Mouse (Mus musculus): ENCODE measurements around the gene Narfl. TPM values are rescaled to one million over a fixed set of nuclear protein-coding genes. Genes with fewer than 3 reads are reported as not detected.
A peak's percentile ranks its signal among the peaks of the same experiment; 100 is the strongest.

Narfl gene
- polyA plus RNA-seq, 1 experiment from 2014 or later, result 27.8 TPM

- peak; percentile 72 for ATAC-seq (ENCODE audit: low read depth)
- Histone ChIP-seq H3K9me3 (ENCODE audit: control insufficient read depth, low read length) (no peaks in the 10 kb centered on the region), H3K9ac (ENCODE audit: low read length) (no peak overlapping the region), H3K27me3 (ENCODE audit: control insufficient read depth, insufficient read depth, low read depth, low read length) (no peaks in the 10 kb centered on the region), H3K4me2 (ENCODE audit: low read depth, low read length) (no peak overlapping the region), H3K27ac (ENCODE audit: low read length) (peak overlapping the region; percentile 86), H3K4me1 (replicated peaks; ENCODE audit: control insufficient read depth, insufficient read depth, low read length) (peaks cover 7% of the 10 kb centered on the region), H3K4me3 (ENCODE audit: low read length) (no peak overlapping the region), H3K36me3 (ENCODE audit: control insufficient read depth, insufficient read depth, low read length) (no peaks in the 10 kb centered on the region)
- 55% methylated on average over 9 of the region's 9 CpGs for WGBS
Measured at GRCm38 (mm10) chr17:25756378-25757242, 17.0 kb upstream of the Narfl start.

GRCm38 (mm10) chr17:25757691-25758090 is 15.9 kb upstream of the Narfl start:
- Histone ChIP-seq H3K4me2 (ENCODE audit: low read depth, low read length) (no peak overlapping the region), H3K36me3 (ENCODE audit: control insufficient read depth, insufficient read depth, low read length) (no peaks in the 10 kb centered on the region), H3K4me3 (ENCODE audit: low read length) (no peak overlapping the region), H3K27ac (ENCODE audit: low read length) (no peak overlapping the region), H3K4me1 (replicated peaks; ENCODE audit: control insufficient read depth, insufficient read depth, low read length) (peaks cover 6% of the 10 kb centered on the region), H3K9ac (ENCODE audit: low read length) (no peak overlapping the region), H3K9me3 (ENCODE audit: control insufficient read depth, low read length) (no peaks in the 10 kb centered on the region), H3K27me3 (ENCODE audit: control insufficient read depth, insufficient read depth, low read depth, low read length) (no peaks in the 10 kb centered on the region)
- no peak for ATAC-seq (ENCODE audit: low read depth)
- 36% methylated on average over 3 of the region's 3 CpGs for WGBS

GRCm38 (mm10) chr17:25760148-25760547 is 13.4 kb upstream of the Narfl start:
- H3K4me2 ChIP-seq (ENCODE audit: low read depth, low read length), result no peak overlapping the region
- WGBS, result 62% methylated on average over 8 of the region's 8 CpGs

GRCm38 (mm10) chr17:25761561-25761970 is 12.0 kb upstream of the Narfl start:
- H3K4me3 ChIP-seq (ENCODE audit: low read length), result no peak overlapping the region
- H3K4me1 ChIP-seq (replicated peaks; ENCODE audit: control insufficient read depth, insufficient read depth, low read length), result no peaks in the 10 kb centered on the region
- H3K27ac ChIP-seq (ENCODE audit: low read length), result no peak overlapping the region
- no peak overlapping the region for H3K9ac ChIP-seq (ENCODE audit: low read length)
- no peak for ATAC-seq (ENCODE audit: low read depth)
- no peaks in the 10 kb centered on the region for H3K36me3 ChIP-seq (ENCODE audit: control insufficient read depth, insufficient read depth, low read length)
- H3K4me2 ChIP-seq (ENCODE audit: low read depth, low read length), result no peak overlapping the region
- H3K27me3 ChIP-seq (ENCODE audit: control insufficient read depth, insufficient read depth, low read depth, low read length), result no peaks in the 10 kb centered on the region
- WGBS, result 21% methylated on average over 4 of the region's 4 CpGs
- no peaks in the 10 kb centered on the region for H3K9me3 ChIP-seq (ENCODE audit: control insufficient read depth, low read length)

More at GRCm38 (mm10) chr17:25760148-25760547, 13.4 kb upstream of the Narfl start:
- Histone ChIP-seq H3K9ac (ENCODE audit: low read length) (no peak overlapping the region), H3K36me3 (ENCODE audit: control insufficient read depth, insufficient read depth, low read length) (no peaks in the 10 kb centered on the region), H3K27ac (ENCODE audit: low read length) (no peak overlapping the region), H3K27me3 (ENCODE audit: control insufficient read depth, insufficient read depth, low read depth, low read length) (no peaks in the 10 kb centered on the region), H3K4me1 (replicated peaks; ENCODE audit: control insufficient read depth, insufficient read depth, low read length) (peaks cover 6% of the 10 kb centered on the region), H3K9me3 (ENCODE audit: control insufficient read depth, low read length) (no peaks in the 10 kb centered on the region), H3K4me3 (ENCODE audit: low read length) (no peak overlapping the region)
- ATAC-seq (ENCODE audit: low read depth), result no peak

- no peak overlapping the region for H3K4me2 ChIP-seq (ENCODE audit: low read depth, low read length)
- no peaks in the 10 kb centered on the region for H3K36me3 ChIP-seq (ENCODE audit: control insufficient read depth, insufficient read depth, low read length)
- no peak overlapping the region for H3K4me3 ChIP-seq (ENCODE audit: low read length)
- 51% methylated on average over 3 of the region's 3 CpGs for WGBS
- no peaks in the 10 kb centered on the region for H3K9me3 ChIP-seq (ENCODE audit: control insufficient read depth, low read length)
- H3K27ac ChIP-seq (ENCODE audit: low read length), result no peak overlapping the region
- no peak overlapping the region for H3K9ac ChIP-seq (ENCODE audit: low read length)
- H3K27me3 ChIP-seq (ENCODE audit: control insufficient read depth, insufficient read depth, low read depth, low read length), result no peaks in the 10 kb centered on the region
- no peaks in the 10 kb centered on the region for H3K4me1 ChIP-seq (replicated peaks; ENCODE audit: control insufficient read depth, insufficient read depth, low read length)
- no peak for ATAC-seq (ENCODE audit: low read depth)
Measured at GRCm38 (mm10) chr17:25762591-25762990, 11.0 kb upstream of the Narfl start.

- no peaks in the 10 kb centered on the region for H3K27me3 ChIP-seq (ENCODE audit: control insufficient read depth, insufficient read depth, low read depth, low read length)
- WGBS, result 62% methylated on average over 5 of the region's 5 CpGs
- no peaks in the 10 kb centered on the region for H3K9me3 ChIP-seq (ENCODE audit: control insufficient read depth, low read length)
- no peaks in the 10 kb centered on the region for H3K36me3 ChIP-seq (ENCODE audit: control insufficient read depth, insufficient read depth, low read length)
- no peaks in the 10 kb centered on the region for H3K4me1 ChIP-seq (replicated peaks; ENCODE audit: control insufficient read depth, insufficient read depth, low read length)
- H3K4me3 ChIP-seq (ENCODE audit: low read length), result no peak overlapping the region
- no peak for ATAC-seq (ENCODE audit: low read depth)
- H3K4me2 ChIP-seq (ENCODE audit: low read depth, low read length), result no peak overlapping the region
- no peak overlapping the region for H3K9ac ChIP-seq (ENCODE audit: low read length)
- H3K27ac ChIP-seq (ENCODE audit: low read length), result no peak overlapping the region
Measured at GRCm38 (mm10) chr17:25765886-25766285, 7.7 kb upstream of the Narfl start.

- WGBS, result 54% methylated on average over 9 of the region's 9 CpGs
- Histone ChIP-seq H3K9ac (ENCODE audit: low read length) (no peak overlapping the region), H3K27me3 (ENCODE audit: control insufficient read depth, insufficient read depth, low read depth, low read length) (no peaks in the 10 kb centered on the region), H3K27ac (ENCODE audit: low read length) (no peak overlapping the region), H3K36me3 (ENCODE audit: control insufficient read depth, insufficient read depth, low read length) (no peaks in the 10 kb centered on the region), H3K4me1 (replicated peaks; ENCODE audit: control insufficient read depth, insufficient read depth, low read length) (peaks cover 3% of the 10 kb centered on the region), H3K9me3 (ENCODE audit: control insufficient read depth, low read length) (no peaks in the 10 kb centered on the region), H3K4me3 (ENCODE audit: low read length) (no peak overlapping the region), H3K4me2 (ENCODE audit: low read depth, low read length) (no peak overlapping the region)
- no peak for ATAC-seq (ENCODE audit: low read depth)
Measured at GRCm38 (mm10) chr17:25769331-25769730, 4.2 kb upstream of the Narfl start.

GRCm38 (mm10) chr17:25775318-25776062 is 1.9 kb downstream of the Narfl start:
- Histone ChIP-seq H3K36me3 (ENCODE audit: control insufficient read depth, insufficient read depth, low read length) (peaks cover 10% of the 10 kb centered on the region), H3K9me3 (ENCODE audit: control insufficient read depth, low read length) (no peaks in the 10 kb centered on the region), H3K27ac (ENCODE audit: low read length) (no peak overlapping the region), H3K9ac (ENCODE audit: low read length) (no peak overlapping the region), H3K4me3 (ENCODE audit: low read length) (no peak overlapping the region), H3K4me2 (ENCODE audit: low read depth, low read length) (no peak overlapping the region), H3K27me3 (ENCODE audit: control insufficient read depth, insufficient read depth, low read depth, low read length) (no peaks in the 10 kb centered on the region), H3K4me1 (replicated peaks; ENCODE audit: control insufficient read depth, insufficient read depth, low read length) (peaks cover 7% of the 10 kb centered on the region)
- 71% methylated on average over 10 of the region's 10 CpGs for WGBS
- ATAC-seq (ENCODE audit: low read depth), result no peak

GRCm38 (mm10) chr17:25777948-25778347 is 4.4 kb downstream of the Narfl start:
- ATAC-seq (ENCODE audit: low read depth), result no peak
- 88% methylated on average over 5 of the region's 5 CpGs for WGBS
- peaks cover 25% of the 10 kb centered on the region for H3K36me3 ChIP-seq (ENCODE audit: control insufficient read depth, insufficient read depth, low read length)

More at GRCm38 (mm10) chr17:25777948-25778347, 4.4 kb downstream of the Narfl start:
- H3K27me3 ChIP-seq (ENCODE audit: control insufficient read depth, insufficient read depth, low read depth, low read length), result no peaks in the 10 kb centered on the region
- no peak overlapping the region for H3K9ac ChIP-seq (ENCODE audit: low read length)
- H3K27ac ChIP-seq (ENCODE audit: low read length), result no peak overlapping the region
- no peak overlapping the region for H3K4me2 ChIP-seq (ENCODE audit: low read depth, low read length)
- peaks cover 7% of the 10 kb centered on the region for H3K4me1 ChIP-seq (replicated peaks; ENCODE audit: control insufficient read depth, insufficient read depth, low read length)
- H3K9me3 ChIP-seq (ENCODE audit: control insufficient read depth, low read length), result no peaks in the 10 kb centered on the region
- no peak overlapping the region for H3K4me3 ChIP-seq (ENCODE audit: low read length)
